Mouse (Mus musculus): ENCODE measurements around the gene Hal. TPM values are rescaled to one million over a fixed set of nuclear protein-coding genes. Genes with fewer than 3 reads are reported as not detected.

Gene Hal
- 0.12 TPM in 1 of 2 replicates, not detected in the other for total RNA-seq (2012; rRNA removed)
- under 1 TPM in 1 of 2 experiments, not detected in 1; 0.03 TPM for polyA plus RNA-seq (2012; ENCODE audit: insufficient read depth in 1 of 2, insufficient read length in 2 of 2, low read depth in 1 of 2, low replicate concordance in 2 of 2, missing spikeins in 1 of 2)

GRCm38 (mm10) chr10:93488066-93488827 is at the start of gene Hal:
Gene Hal (plus strand): TSS chr10:93488768.
- H3K4me1 ChIP-seq (ENCODE audit: control insufficient read depth in 1 of 2, insufficient read depth in 2 of 2, low read length in 2 of 2): no peaks in the 10 kb centered on the region; a peak in 1 of 4 replicates

GRCm38 (mm10) chr10:93441501-93441900 is 47.1 kb upstream of the Hal start:
- Histone ChIP-seq H3K79me2 (ENCODE audit: control insufficient read depth, insufficient read depth, low read length, poor library complexity) (no peaks in the 10 kb centered on the region), H3K27me3 (ENCODE audit: control insufficient read depth in 1 of 2, insufficient read depth in 2 of 2, low read length in 2 of 2) (no peaks in the 10 kb centered on the region), H3K36me3 (ENCODE audit: control insufficient read depth in 1 of 2, insufficient read depth in 2 of 2, low read length in 2 of 2) (peaks cover 0 to 24% of the 10 kb centered on the region in 2 experiments; a peak in 2 of 4 replicates), H3K27ac (ENCODE audit: control insufficient read depth, low read depth, low read length) (no peak overlapping the region), H3K9me3 (replicated peaks; ENCODE audit: insufficient read depth, low read length) (no peaks in the 10 kb centered on the region), H3K4me1 (ENCODE audit: control insufficient read depth in 1 of 2, insufficient read depth in 2 of 2, low read length in 2 of 2) (peaks cover 8 to 26% of the 10 kb centered on the region in 2 experiments), H3K9ac (ENCODE audit: control insufficient read depth, low read depth, low read length, poor library complexity, severe bottlenecking) (no peak overlapping the region), H3K4me3 (ENCODE audit: control insufficient read depth in 1 of 2, insufficient read depth in 1 of 2, low read depth in 2 of 2, low read length in 2 of 2) (no peak overlapping the region)
- no peak for TF ChIP-seq KAT2A (conservative IDR thresholded peaks at IDR 0.05; ENCODE audit: low read depth, low read length)
- no peak for TF ChIP-seq MYC (IDR thresholded peaks at IDR 0.05; ENCODE audit: low read depth, low read length)
- no peak for TF ChIP-seq USF2 (IDR thresholded peaks at IDR 0.05; ENCODE audit: borderline replicate concordance in 1 of 2, insufficient read depth in 1 of 2, low read depth in 1 of 2, low read length in 2 of 2)
- no peak for TF ChIP-seq MYB (IDR thresholded peaks at IDR 0.05; ENCODE audit: low read depth, low read length)
- no peak for TF ChIP-seq MAZ (IDR thresholded peaks at IDR 0.05; ENCODE audit: low read depth, low read length)
- TF ChIP-seq POLR2A (IDR thresholded peaks at IDR 0.05; ENCODE audit: control insufficient read depth in 1 of 2, insufficient read depth in 1 of 2, low read depth in 1 of 2, low read length in 2 of 2, poor library complexity in 1 of 2): no peak
- TF ChIP-seq GATA1 (IDR thresholded peaks at IDR 0.05; ENCODE audit: low read depth, low read length): no peak
- no peak for TF ChIP-seq HCFC1 (IDR thresholded peaks at IDR 0.05; ENCODE audit: low read depth, low read length)
- TF ChIP-seq TBP (IDR thresholded peaks at IDR 0.05; ENCODE audit: low read depth, low read length): no peak
- TF ChIP-seq CTCF (IDR thresholded peaks at IDR 0.05 in 2 of 3, conservative IDR thresholded peaks at IDR 0.05 in 1 of 3; ENCODE audit: control insufficient read depth in 1 of 3, insufficient read depth in 1 of 3, low read depth in 2 of 3, low read length in 3 of 3, poor library complexity in 1 of 3, severe bottlenecking in 1 of 3): no peak
- TF ChIP-seq MAFK (IDR thresholded peaks at IDR 0.05; ENCODE audit: borderline replicate concordance, low read depth, low read length): no peak
- no peak for TF ChIP-seq CHD1 (IDR thresholded peaks at IDR 0.05; ENCODE audit: low read depth, low read length)
- TF ChIP-seq NELFE (IDR thresholded peaks at IDR 0.05; ENCODE audit: low read depth, low read length): no peak
- TF ChIP-seq POLR2AphosphoS2 (IDR thresholded peaks at IDR 0.05; ENCODE audit: low read length): no peak
- TF ChIP-seq RAD21 (IDR thresholded peaks at IDR 0.05; ENCODE audit: low read depth, low read length): no peak
- no peak for TF ChIP-seq UBTF (IDR thresholded peaks at IDR 0.05; ENCODE audit: borderline replicate concordance, insufficient read depth, low read depth, low read length)
- no peak for TF ChIP-seq USF1 (IDR thresholded peaks at IDR 0.05; ENCODE audit: low read depth, low read length)
- TF ChIP-seq BHLHE40 (IDR thresholded peaks at IDR 0.05; ENCODE audit: borderline replicate concordance, low read depth, low read length): no peak
- no peak for TF ChIP-seq TAL1 (IDR thresholded peaks at IDR 0.05; ENCODE audit: low read length)
- DNase-seq (ENCODE audit: low read depth, low spot score): no peak

More at GRCm38 (mm10) chr10:93488066-93488827, at the start of gene Hal:
- TF ChIP-seq MXI1 (IDR thresholded peaks at IDR 0.05; ENCODE audit: low read depth, low read length) (no peak), KAT2A (conservative IDR thresholded peaks at IDR 0.05; ENCODE audit: low read depth, low read length) (no peak), GABPA (IDR thresholded peaks at IDR 0.05; ENCODE audit: low read depth, low read length) (no peak), RAD21 (IDR thresholded peaks at IDR 0.05; ENCODE audit: low read depth, low read length) (no peak), TCF12 (IDR thresholded peaks at IDR 0.05; ENCODE audit: low read depth, low read length) (no peak), NELFE (IDR thresholded peaks at IDR 0.05; ENCODE audit: low read depth, low read length) (no peak), E2F4 (IDR thresholded peaks at IDR 0.05; ENCODE audit: borderline replicate concordance, low read depth, low read length) (no peak), TAL1 (IDR thresholded peaks at IDR 0.05; ENCODE audit: low read length) (no peak), CHD2 (IDR thresholded peaks at IDR 0.05; ENCODE audit: low read length) (no peak), ZC3H11A (IDR thresholded peaks at IDR 0.05; ENCODE audit: low read depth, low read length) (no peak), MAZ (IDR thresholded peaks at IDR 0.05; ENCODE audit: low read depth, low read length) (no peak), SIN3A (IDR thresholded peaks at IDR 0.05; ENCODE audit: low read length) (no peak), MAFK (IDR thresholded peaks at IDR 0.05; ENCODE audit: borderline replicate concordance, low read depth, low read length) (no peak), GATA1 (IDR thresholded peaks at IDR 0.05; ENCODE audit: low read depth, low read length) (no peak), MEF2A (IDR thresholded peaks at IDR 0.05; ENCODE audit: extremely low read depth, insufficient replicate concordance, low read depth, low read length, poor library complexity, severe bottlenecking) (no peak), POLR2A (IDR thresholded peaks at IDR 0.05; ENCODE audit: control insufficient read depth in 1 of 2, insufficient read depth in 1 of 2, low read depth in 1 of 2, low read length in 2 of 2, poor library complexity in 1 of 2) (no peak), CTCF (IDR thresholded peaks at IDR 0.05 in 2 of 3, conservative IDR thresholded peaks at IDR 0.05 in 1 of 3; ENCODE audit: control insufficient read depth in 1 of 3, insufficient read depth in 1 of 3, low read depth in 2 of 3, low read length in 3 of 3, poor library complexity in 1 of 3, severe bottlenecking in 1 of 3) (no peak)
- Histone ChIP-seq H3K9me3 (replicated peaks; ENCODE audit: insufficient read depth, low read length) (no peaks in the 10 kb centered on the region), H3K27me3 (ENCODE audit: control insufficient read depth in 1 of 2, insufficient read depth in 2 of 2, low read length in 2 of 2) (no peaks in the 10 kb centered on the region), H3K9ac (ENCODE audit: control insufficient read depth, low read depth, low read length, poor library complexity, severe bottlenecking) (no peak within 1 kb of the TSS), H3K36me3 (ENCODE audit: control insufficient read depth in 1 of 2, insufficient read depth in 2 of 2, low read length in 2 of 2) (peaks cover 0 to 3% of the 10 kb centered on the region in 2 experiments; a peak in 3 of 4 replicates), H3K79me2 (ENCODE audit: control insufficient read depth, insufficient read depth, low read length, poor library complexity) (no peaks in the 10 kb centered on the region), H3K4me3 (ENCODE audit: control insufficient read depth in 1 of 2, insufficient read depth in 1 of 2, low read depth in 2 of 2, low read length in 2 of 2) (no peak within 1 kb of the TSS), H3K27ac (ENCODE audit: control insufficient read depth, low read depth, low read length) (no peak within 1 kb of the TSS)
- DNase-seq (ENCODE audit: low read depth, low spot score): no peak

Data from MEL (cell line).